Mouse (Mus musculus): ENCODE results near the gene Fyttd1. TPM values are rescaled to one million over a fixed set of nuclear protein-coding genes. Genes with fewer than 3 reads are reported as not detected.

Gene Fyttd1
- polyA plus RNA-seq, 1 experiment from 2014 or later, result 147 TPM

- WGBS, result 91% methylated on average over 3 of the region's 3 CpGs
- no peak overlapping the region for H3K9ac ChIP-seq (replicated peaks; ENCODE audit: low read depth, low read length)
- no peaks in the 10 kb centered on the region for H3K36me3 ChIP-seq (ENCODE audit: control insufficient read depth, insufficient read depth, low read length)
- ATAC-seq (ENCODE audit: low read depth), result no peak
- no peaks in the 10 kb centered on the region for H3K9me3 ChIP-seq (ENCODE audit: control insufficient read depth, low read length)
- H3K27ac ChIP-seq (ENCODE audit: low read depth, low read length), result no peak overlapping the region
- no peak overlapping the region for H3K4me3 ChIP-seq (ENCODE audit: low read depth, low read length)
- H3K4me2 ChIP-seq (ENCODE audit: low read depth, low read length), result no peak overlapping the region
- H3K4me1 ChIP-seq (ENCODE audit: control insufficient read depth, insufficient read depth, low read length), result peaks cover 10% of the 10 kb centered on the region
- peaks cover 2% of the 10 kb centered on the region; the same call in 1 of the 2 replicates for H3K27me3 ChIP-seq (ENCODE audit: control insufficient read depth, insufficient read depth, low read length)
These were observed 1.5 kb upstream of the Fyttd1 start for GRCm38 (mm10) chr16:32875847-32876246.

- Histone ChIP-seq H3K4me2 (ENCODE audit: low read depth, low read length) (peak overlapping the region; percentile 69), H3K27me3 (ENCODE audit: control insufficient read depth, insufficient read depth, low read length) (peaks cover 2% of the 10 kb centered on the region; the same call in 1 of the 2 replicates), H3K4me1 (ENCODE audit: control insufficient read depth, insufficient read depth, low read length) (peaks cover 14% of the 10 kb centered on the region), H3K27ac (ENCODE audit: low read depth, low read length) (no peak overlapping the region), H3K9me3 (ENCODE audit: control insufficient read depth, low read length) (no peaks in the 10 kb centered on the region), H3K9ac (replicated peaks; ENCODE audit: low read depth, low read length) (peak overlapping the region; percentile 82), H3K36me3 (ENCODE audit: control insufficient read depth, insufficient read depth, low read length) (no peaks in the 10 kb centered on the region), H3K4me3 (ENCODE audit: low read depth, low read length) (peak overlapping the region; percentile 85)
- no peak for ATAC-seq (ENCODE audit: low read depth)
- WGBS, result 32% methylated on average over 9 of the region's 9 CpGs
These were observed 469 bp upstream of the Fyttd1 start for GRCm38 (mm10) chr16:32876831-32877230.

- peaks cover 2% of the 10 kb centered on the region; the same call in 1 of the 2 replicates for H3K27me3 ChIP-seq (ENCODE audit: control insufficient read depth, insufficient read depth, low read length)
- no peaks in the 10 kb centered on the region for H3K36me3 ChIP-seq (ENCODE audit: control insufficient read depth, insufficient read depth, low read length)
- H3K4me2 ChIP-seq (ENCODE audit: low read depth, low read length), result peak overlapping the region; percentile 81
- peak overlapping the region; percentile 80 for H3K27ac ChIP-seq (ENCODE audit: low read depth, low read length)
- peak overlapping the region; percentile 82 for H3K9ac ChIP-seq (replicated peaks; ENCODE audit: low read depth, low read length)
- WGBS, result 2% methylated on average over 31 of the region's 34 CpGs
- H3K4me3 ChIP-seq (ENCODE audit: low read depth, low read length), result peak overlapping the region; percentile 85
- no peaks in the 10 kb centered on the region for H3K9me3 ChIP-seq (ENCODE audit: control insufficient read depth, low read length)
- ATAC-seq (ENCODE audit: low read depth), result peak; percentile 45
- peaks cover 16% of the 10 kb centered on the region for H3K4me1 ChIP-seq (ENCODE audit: control insufficient read depth, insufficient read depth, low read length)
These were observed 878 bp downstream of the Fyttd1 start for GRCm38 (mm10) chr16:32878157-32878598.

- peaks cover 16% of the 10 kb centered on the region for H3K4me1 ChIP-seq (ENCODE audit: control insufficient read depth, insufficient read depth, low read length)
- no peaks in the 10 kb centered on the region for H3K9me3 ChIP-seq (ENCODE audit: control insufficient read depth, low read length)
- H3K4me2 ChIP-seq (ENCODE audit: low read depth, low read length), result peak overlapping the region; percentile 81
- H3K27me3 ChIP-seq (ENCODE audit: control insufficient read depth, insufficient read depth, low read length), result peaks cover 2% of the 10 kb centered on the region; the same call in 1 of the 2 replicates
- ATAC-seq (ENCODE audit: low read depth), result no peak
- H3K9ac ChIP-seq (replicated peaks; ENCODE audit: low read depth, low read length), result no peak overlapping the region
- peak overlapping the region; percentile 85; the same call in 1 of the 2 replicates for H3K4me3 ChIP-seq (ENCODE audit: low read depth, low read length)
- H3K27ac ChIP-seq (ENCODE audit: low read depth, low read length), result no peak overlapping the region
- no peaks in the 10 kb centered on the region for H3K36me3 ChIP-seq (ENCODE audit: control insufficient read depth, insufficient read depth, low read length)
- 80% methylated on average over 14 of the region's 14 CpGs for WGBS
These were observed 1.9 kb downstream of the Fyttd1 start for GRCm38 (mm10) chr16:32878972-32879926.

GRCm38 (mm10) chr16:32881538-32881937 is 4.2 kb downstream of the Fyttd1 start:
- no peak overlapping the region for H3K4me3 ChIP-seq (ENCODE audit: low read depth, low read length)
- WGBS, result 81% methylated on average over 7 of the region's 7 CpGs
- no peak overlapping the region for H3K27ac ChIP-seq (ENCODE audit: low read depth, low read length)
- no peak overlapping the region for H3K9ac ChIP-seq (replicated peaks; ENCODE audit: low read depth, low read length)
- no peaks in the 10 kb centered on the region for H3K9me3 ChIP-seq (ENCODE audit: control insufficient read depth, low read length)
- peaks cover 16% of the 10 kb centered on the region for H3K4me1 ChIP-seq (ENCODE audit: control insufficient read depth, insufficient read depth, low read length)
- no peak for ATAC-seq (ENCODE audit: low read depth)
- no peak overlapping the region for H3K4me2 ChIP-seq (ENCODE audit: low read depth, low read length)
- H3K36me3 ChIP-seq (ENCODE audit: control insufficient read depth, insufficient read depth, low read length), result peaks cover 6% of the 10 kb centered on the region; the same call in 1 of the 2 replicates
- H3K27me3 ChIP-seq (ENCODE audit: control insufficient read depth, insufficient read depth, low read length), result peaks cover 2% of the 10 kb centered on the region; the same call in 1 of the 2 replicates

- WGBS, result 92% methylated on average over 7 of the region's 7 CpGs
- Histone ChIP-seq H3K27ac (ENCODE audit: low read depth, low read length) (no peak overlapping the region), H3K4me1 (ENCODE audit: control insufficient read depth, insufficient read depth, low read length) (no peaks in the 10 kb centered on the region), H3K9me3 (ENCODE audit: control insufficient read depth, low read length) (no peaks in the 10 kb centered on the region), H3K9ac (replicated peaks; ENCODE audit: low read depth, low read length) (no peak overlapping the region), H3K36me3 (ENCODE audit: control insufficient read depth, insufficient read depth, low read length) (peaks cover 33% of the 10 kb centered on the region), H3K27me3 (ENCODE audit: control insufficient read depth, insufficient read depth, low read length) (no peaks in the 10 kb centered on the region), H3K4me2 (ENCODE audit: low read depth, low read length) (no peak overlapping the region), H3K4me3 (ENCODE audit: low read depth, low read length) (no peak overlapping the region)
- no peak for ATAC-seq (ENCODE audit: low read depth)
These were observed 10.7 kb downstream of the Fyttd1 start for GRCm38 (mm10) chr16:32887996-32888395.

GRCm38 (mm10) chr16:32889881-32890280 is 12.6 kb downstream of the Fyttd1 start:
- Histone ChIP-seq H3K27ac (ENCODE audit: low read depth, low read length) (no peak overlapping the region), H3K4me1 (ENCODE audit: control insufficient read depth, insufficient read depth, low read length) (no peaks in the 10 kb centered on the region), H3K4me2 (ENCODE audit: low read depth, low read length) (no peak overlapping the region), H3K27me3 (ENCODE audit: control insufficient read depth, insufficient read depth, low read length) (no peaks in the 10 kb centered on the region), H3K4me3 (ENCODE audit: low read depth, low read length) (no peak overlapping the region), H3K9me3 (ENCODE audit: control insufficient read depth, low read length) (no peaks in the 10 kb centered on the region), H3K9ac (replicated peaks; ENCODE audit: low read depth, low read length) (no peak overlapping the region), H3K36me3 (ENCODE audit: control insufficient read depth, insufficient read depth, low read length) (peaks cover 45% of the 10 kb centered on the region)
- WGBS, result 65% methylated on average over 2 of the region's 2 CpGs
- no peak for ATAC-seq (ENCODE audit: low read depth)

- Histone ChIP-seq H3K36me3 (ENCODE audit: control insufficient read depth, insufficient read depth, low read length) (peaks cover 42% of the 10 kb centered on the region), H3K9me3 (ENCODE audit: control insufficient read depth, low read length) (no peaks in the 10 kb centered on the region), H3K27ac (ENCODE audit: low read depth, low read length) (no peak overlapping the region), H3K4me2 (ENCODE audit: low read depth, low read length) (no peak overlapping the region), H3K27me3 (ENCODE audit: control insufficient read depth, insufficient read depth, low read length) (no peaks in the 10 kb centered on the region), H3K4me3 (ENCODE audit: low read depth, low read length) (no peak overlapping the region), H3K9ac (replicated peaks; ENCODE audit: low read depth, low read length) (no peak overlapping the region), H3K4me1 (ENCODE audit: control insufficient read depth, insufficient read depth, low read length) (no peaks in the 10 kb centered on the region)
- ATAC-seq (ENCODE audit: low read depth), result no peak
These were observed 18.8 kb downstream of the Fyttd1 start for GRCm38 (mm10) chr16:32896126-32896525.

- Histone ChIP-seq H3K27me3 (ENCODE audit: control insufficient read depth, insufficient read depth, low read length) (no peaks in the 10 kb centered on the region), H3K9ac (replicated peaks; ENCODE audit: low read depth, low read length) (no peak overlapping the region), H3K4me2 (ENCODE audit: low read depth, low read length) (no peak overlapping the region), H3K27ac (ENCODE audit: low read depth, low read length) (no peak overlapping the region), H3K4me1 (ENCODE audit: control insufficient read depth, insufficient read depth, low read length) (no peaks in the 10 kb centered on the region), H3K9me3 (ENCODE audit: control insufficient read depth, low read length) (no peaks in the 10 kb centered on the region), H3K36me3 (ENCODE audit: control insufficient read depth, insufficient read depth, low read length) (peaks cover 20% of the 10 kb centered on the region), H3K4me3 (ENCODE audit: low read depth, low read length) (no peak overlapping the region)
- 90% methylated on average over 2 of the region's 2 CpGs for WGBS
- no peak for ATAC-seq (ENCODE audit: low read depth)
These were observed 24.2 kb downstream of the Fyttd1 start for GRCm38 (mm10) chr16:32901360-32902050.

All from neural tube, embryonic 14.5 days (tissue).